Mouse (Mus musculus): Measurements from ENCODE around the gene Riiad1.

The Riiad1 gene

DNA sequence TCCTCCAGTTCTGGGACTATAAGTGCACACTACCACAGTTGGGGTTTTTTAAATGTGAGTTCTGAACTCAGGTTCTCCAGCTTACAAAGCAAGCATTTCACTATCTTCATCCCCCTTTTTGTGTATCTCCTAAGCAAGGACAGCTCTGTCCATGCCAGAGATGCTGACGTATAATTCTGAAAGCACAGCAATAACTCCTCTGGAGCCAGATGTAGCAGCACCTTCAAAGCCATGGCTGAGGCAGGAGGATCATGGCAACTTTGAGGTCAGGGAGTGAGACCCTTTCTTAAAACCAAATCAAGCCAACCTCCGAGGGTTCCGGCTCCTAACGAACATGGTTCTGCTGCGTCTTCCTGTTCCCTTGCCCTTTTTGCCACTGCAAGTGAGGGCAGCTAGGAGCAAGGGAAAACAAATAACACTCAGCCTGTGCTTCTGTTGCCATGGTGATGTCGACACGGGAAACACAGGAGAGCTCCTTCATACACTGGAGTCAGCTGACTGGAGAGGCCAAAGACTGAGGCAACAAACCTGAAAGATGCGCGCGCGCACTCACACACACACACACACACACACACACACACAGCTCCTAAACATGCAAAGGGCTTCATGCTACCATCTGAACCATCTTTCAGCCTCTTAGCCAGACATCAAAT lies 16.1 kb downstream of the Riiad1 start:
- no peak for DNase-seq

DNA sequence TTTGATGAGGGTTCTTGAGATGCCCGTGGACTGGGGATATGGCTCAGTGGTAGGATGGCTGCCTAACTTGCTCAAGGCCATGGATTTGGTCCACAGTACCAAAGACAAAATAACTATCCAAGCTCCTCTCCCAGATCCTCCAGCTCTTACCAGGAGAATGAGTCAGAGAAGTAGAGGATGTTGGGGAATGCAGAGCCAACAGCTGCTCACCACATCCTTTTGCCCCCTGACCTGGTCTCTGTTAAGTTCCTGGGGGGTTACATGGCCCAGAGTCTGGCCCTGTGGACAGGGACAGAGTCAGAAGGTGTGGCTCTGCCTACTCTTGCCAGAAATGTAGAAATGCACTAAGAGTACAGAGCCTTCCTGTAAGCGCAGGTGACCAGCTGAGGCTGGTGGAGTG lies 20.3 kb downstream of the Riiad1 start:
- DNase-seq, result no peak

DNA sequence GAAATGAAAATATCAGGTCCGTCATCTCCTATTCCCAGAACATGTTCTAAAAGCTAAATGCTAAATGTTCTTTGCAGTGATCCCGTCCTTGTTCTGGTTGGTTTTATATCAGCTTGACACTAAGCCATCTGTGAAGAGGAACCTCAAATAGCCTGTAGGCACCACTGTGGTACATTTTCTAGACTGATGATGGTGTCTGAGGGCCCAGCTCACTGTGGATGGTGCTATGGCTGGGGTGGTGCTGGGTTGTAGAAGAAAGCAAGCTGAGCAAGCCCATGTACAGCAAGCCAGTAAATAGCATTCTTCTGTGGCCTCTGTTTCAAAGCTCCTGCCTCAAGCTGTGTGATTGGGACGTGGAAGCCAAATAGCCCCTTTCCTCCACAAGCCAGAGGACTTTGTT lies 23.1 kb downstream of the Riiad1 start:
- DNase-seq, result no peak

DNA sequence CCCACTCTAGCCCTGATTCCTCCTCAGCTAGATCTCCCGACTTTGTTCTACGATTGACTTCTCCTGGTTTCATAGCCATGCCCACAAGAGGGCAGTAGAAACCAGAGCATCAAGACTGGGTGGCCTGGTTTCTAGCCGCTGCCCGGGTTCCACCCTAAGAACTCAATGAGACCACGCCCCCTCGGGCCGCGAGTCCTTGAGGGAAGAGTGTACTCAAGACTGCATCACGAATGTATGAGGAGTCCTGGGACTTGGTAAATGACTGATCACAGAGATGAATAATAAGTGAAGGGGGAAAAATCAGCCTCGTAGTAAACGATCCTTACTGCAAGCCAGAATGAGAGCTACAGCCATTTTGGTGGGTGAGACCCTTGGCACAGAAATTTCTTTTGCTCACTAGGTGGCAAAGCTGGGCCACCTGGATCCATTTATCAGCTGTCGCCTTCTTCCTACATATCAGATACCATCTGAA lies 23.6 kb downstream of the Riiad1 start:
- peak; percentile 83 for DNase-seq

DNA sequence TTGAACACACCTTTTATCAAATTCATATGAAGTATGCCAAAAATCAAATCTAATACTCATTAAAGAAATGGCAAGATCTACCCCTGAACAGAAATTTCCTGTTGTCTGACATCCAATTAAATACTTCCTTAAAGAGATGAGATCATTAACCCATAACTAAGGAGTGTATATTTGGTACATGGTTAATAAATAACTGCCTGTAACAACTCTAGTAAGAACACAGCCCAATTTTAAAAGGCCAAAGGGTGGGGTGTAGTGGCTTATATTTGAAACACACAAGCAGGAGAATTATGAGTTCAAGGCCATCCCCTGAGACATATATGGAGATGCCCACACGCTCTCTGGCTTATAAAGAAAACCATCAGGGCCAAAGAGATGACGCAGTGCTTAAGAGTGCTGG lies 30.8 kb downstream of the Riiad1 start:
- no peak for DNase-seq

DNA sequence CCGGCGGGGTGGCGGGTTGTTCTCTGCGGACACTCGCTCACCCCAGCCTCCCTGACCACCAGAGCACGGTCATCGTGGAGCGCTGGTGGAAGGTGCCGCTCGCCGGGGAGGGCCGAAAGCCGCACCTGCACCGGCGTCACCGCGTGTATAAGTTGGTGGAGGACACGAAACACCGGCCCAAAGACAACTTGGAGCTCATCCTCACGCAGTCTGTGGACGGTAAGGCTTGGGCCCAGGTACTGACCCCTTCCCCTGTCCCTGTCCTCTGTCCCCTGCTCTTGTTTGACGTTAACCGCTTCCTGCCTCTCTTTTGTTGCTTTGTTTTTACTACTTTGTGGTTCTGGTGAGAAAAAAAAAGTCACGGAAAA lies 36.6 kb downstream of the Riiad1 start, which contains the start of gene Oaz3:
Oaz3 (minus strand) TSS at position 319 of the 368 bp plus-strand sequence.
- no peak for DNase-seq

DNA sequence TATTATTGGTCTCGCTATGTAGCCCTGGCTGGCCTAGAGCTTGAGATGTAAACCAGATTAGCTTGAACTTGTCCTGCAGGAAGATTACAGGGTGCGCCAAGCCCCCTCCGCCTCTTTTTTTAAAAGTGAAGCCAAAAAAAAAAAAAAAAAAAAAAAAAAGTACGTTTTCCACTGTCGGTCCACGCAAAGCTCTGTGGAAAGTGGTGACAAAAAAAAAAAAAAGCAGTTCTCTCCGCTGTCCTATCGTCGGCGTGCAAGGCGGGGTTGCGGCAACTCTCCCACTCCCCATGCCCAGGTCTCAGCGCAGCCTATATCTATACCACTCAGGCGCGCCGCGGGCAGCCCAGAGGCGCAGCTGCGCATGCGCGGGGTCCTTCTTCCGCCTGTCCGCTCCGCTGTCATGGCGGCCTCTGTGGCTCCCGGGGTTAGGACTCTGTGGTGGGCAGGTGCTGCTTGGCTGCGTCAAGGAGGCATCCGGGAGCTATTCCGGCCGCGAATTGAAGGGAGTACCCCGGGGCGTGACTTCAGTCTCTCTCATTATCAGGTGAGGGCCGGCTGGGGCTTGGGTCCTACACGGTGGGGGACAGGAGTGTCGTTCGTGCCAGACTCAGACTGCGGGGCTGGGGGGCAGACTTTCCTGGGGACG lies 37.1 kb downstream of the Riiad1 start, which contains the start of gene Mrpl9:
Mrpl9 (plus strand) TSS at position 368 of the 646 bp plus-strand sequence.
- DNase-seq, result peak; percentile 98

DNA sequence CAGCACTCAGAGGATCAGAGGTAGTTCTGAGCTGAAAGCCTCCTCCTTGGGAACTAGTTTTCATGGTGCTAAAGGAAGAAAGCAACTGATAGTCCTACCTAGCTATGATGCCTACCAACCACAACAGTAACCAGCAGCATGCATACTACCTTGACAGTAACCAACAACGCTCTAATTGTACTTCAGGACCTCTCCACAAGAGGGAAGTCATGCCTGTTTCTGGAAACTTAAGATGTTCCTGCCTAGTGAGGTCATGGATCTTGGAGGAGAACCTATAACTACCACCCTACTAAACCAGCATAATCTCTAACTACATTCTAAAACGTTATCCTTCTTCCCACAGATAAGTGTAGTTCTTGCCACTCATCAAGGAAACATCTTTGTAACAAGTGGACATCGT lies 39.0 kb downstream of the Riiad1 start:
- DNase-seq, result peak; percentile 33

DNA sequence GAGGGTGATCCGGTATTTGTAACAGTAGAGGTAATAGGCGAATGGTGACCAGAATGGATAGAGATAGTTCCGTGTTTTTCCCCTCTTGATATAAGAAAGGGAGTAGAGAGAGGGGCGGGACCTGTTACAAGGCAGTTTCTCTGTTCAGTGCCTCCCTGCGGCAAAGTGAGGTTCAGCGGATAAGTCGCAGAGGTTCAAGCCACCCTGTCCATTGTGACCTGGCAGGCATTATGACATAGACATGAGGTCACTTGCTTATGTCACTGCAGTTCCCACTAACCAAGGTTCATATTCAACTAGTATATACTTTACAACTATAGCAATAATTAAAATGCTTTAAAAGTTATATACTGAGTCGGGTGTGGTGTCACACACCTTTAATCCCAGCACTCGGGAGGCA lies 43.7 kb downstream of the Riiad1 start:
- DNase-seq, result no peak

DNA sequence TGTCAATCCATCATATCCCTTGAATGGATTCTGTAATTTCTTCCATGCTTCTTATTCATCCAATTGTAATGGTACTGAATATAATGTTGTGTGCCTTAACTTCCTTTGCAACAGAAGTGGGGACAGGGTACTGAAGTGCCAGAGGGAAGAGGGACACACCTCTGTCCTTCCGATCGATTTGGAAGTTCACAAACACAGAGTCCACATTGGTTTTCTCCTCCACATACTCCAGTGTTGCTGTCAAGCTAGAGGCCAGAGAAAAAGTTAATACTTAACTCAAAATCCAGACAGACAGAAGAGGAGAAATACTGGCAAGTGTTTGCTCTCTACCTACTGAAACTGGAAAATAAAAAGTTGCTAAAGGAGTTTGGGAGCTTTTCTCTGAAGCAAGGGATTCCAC lies 45.8 kb downstream of the Riiad1 start:
- no peak for DNase-seq

DNA sequence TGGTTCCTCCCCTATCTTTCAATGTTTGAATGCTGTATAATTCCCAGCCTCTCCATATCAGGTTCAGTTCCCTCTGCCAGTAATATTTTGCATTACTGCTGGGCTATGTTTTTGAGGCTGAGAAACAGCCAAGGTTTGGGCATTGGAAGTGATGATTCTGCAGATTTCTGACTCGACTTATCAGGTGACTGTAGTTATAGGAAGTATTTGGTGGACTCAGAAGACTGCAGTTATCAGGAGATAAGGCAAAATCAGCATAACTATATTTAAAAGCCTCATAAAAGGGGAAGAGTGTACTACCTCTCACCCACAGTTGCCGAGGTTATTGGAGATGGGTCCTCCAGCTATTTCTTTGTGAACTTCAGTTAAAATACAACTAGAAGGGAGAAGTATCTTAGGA lies 49.2 kb downstream of the Riiad1 start:
- DNase-seq, result no peak
